Mouse (Mus musculus): ENCODE measurements around the gene Slc52a3. TPM values are rescaled to one million over a fixed set of nuclear protein-coding genes. Genes with fewer than 3 reads are reported as not detected.

Slc52a3 gene
- polyA plus RNA-seq, 1 experiment from 2014 or later: 4.7 TPM

- Histone ChIP-seq H3K4me3 (ENCODE audit: low read length) (no peak overlapping the region), H3K27me3 (ENCODE audit: control insufficient read depth, insufficient read depth, low read depth, low read length) (no peaks in the 10 kb centered on the region), H3K9me3 (ENCODE audit: control insufficient read depth, low read length) (no peaks in the 10 kb centered on the region), H3K4me2 (ENCODE audit: low read depth, low read length) (no peak overlapping the region), H3K27ac (ENCODE audit: low read length) (no peak overlapping the region), H3K4me1 (replicated peaks; ENCODE audit: control insufficient read depth, insufficient read depth, low read length) (peaks cover 6% of the 10 kb centered on the region; the same call in 1 of the 2 replicates), H3K9ac (ENCODE audit: low read length) (no peak overlapping the region), H3K36me3 (ENCODE audit: control insufficient read depth, insufficient read depth, low read length) (no peaks in the 10 kb centered on the region)
- no peak for ATAC-seq (ENCODE audit: low read depth)
- 54% methylated on average over 10 of the region's 10 CpGs for WGBS
These were observed 11.5 kb downstream of the Slc52a3 start for GRCm38 (mm10) chr2:152007783-152008182.

- 55% methylated on average over 15 of the region's 15 CpGs for WGBS
These were observed 12.9 kb downstream of the Slc52a3 start for GRCm38 (mm10) chr2:152009061-152009779.

GRCm38 (mm10) chr2:152010251-152010650 lies 13.9 kb downstream of the Slc52a3 start:
- H3K4me1 ChIP-seq (replicated peaks; ENCODE audit: control insufficient read depth, insufficient read depth, low read length): peaks cover 6% of the 10 kb centered on the region; the same call in 1 of the 2 replicates
- H3K27me3 ChIP-seq (ENCODE audit: control insufficient read depth, insufficient read depth, low read depth, low read length): no peaks in the 10 kb centered on the region
- no peaks in the 10 kb centered on the region for H3K36me3 ChIP-seq (ENCODE audit: control insufficient read depth, insufficient read depth, low read length)
- H3K27ac ChIP-seq (ENCODE audit: low read length): no peak overlapping the region
- H3K4me2 ChIP-seq (ENCODE audit: low read depth, low read length): no peak overlapping the region
- no peak overlapping the region for H3K9ac ChIP-seq (ENCODE audit: low read length)
- no peak overlapping the region for H3K4me3 ChIP-seq (ENCODE audit: low read length)
- no peaks in the 10 kb centered on the region for H3K9me3 ChIP-seq (ENCODE audit: control insufficient read depth, low read length)
- ATAC-seq (ENCODE audit: low read depth): no peak
- WGBS: 61% methylated on average over 9 of the region's 9 CpGs

More at GRCm38 (mm10) chr2:152009061-152009779, 12.9 kb downstream of the Slc52a3 start:
- H3K4me2 ChIP-seq (ENCODE audit: low read depth, low read length): no peak overlapping the region
- H3K27me3 ChIP-seq (ENCODE audit: control insufficient read depth, insufficient read depth, low read depth, low read length): no peaks in the 10 kb centered on the region
- no peak overlapping the region for H3K4me3 ChIP-seq (ENCODE audit: low read length)
- H3K9me3 ChIP-seq (ENCODE audit: control insufficient read depth, low read length): no peaks in the 10 kb centered on the region
- peaks cover 6% of the 10 kb centered on the region; the same call in 1 of the 2 replicates for H3K4me1 ChIP-seq (replicated peaks; ENCODE audit: control insufficient read depth, insufficient read depth, low read length)
- no peak overlapping the region for H3K9ac ChIP-seq (ENCODE audit: low read length)
- ATAC-seq (ENCODE audit: low read depth): peak; percentile 51
- H3K27ac ChIP-seq (ENCODE audit: low read length): no peak overlapping the region
- no peaks in the 10 kb centered on the region for H3K36me3 ChIP-seq (ENCODE audit: control insufficient read depth, insufficient read depth, low read length)

GRCm38 (mm10) chr2:152010661-152011060 lies 14.3 kb downstream of the Slc52a3 start:
- WGBS: 73% methylated on average over 7 of the region's 7 CpGs
- no peak overlapping the region for H3K9ac ChIP-seq (ENCODE audit: low read length)
- H3K9me3 ChIP-seq (ENCODE audit: control insufficient read depth, low read length): no peaks in the 10 kb centered on the region
- H3K4me3 ChIP-seq (ENCODE audit: low read length): no peak overlapping the region
- peaks cover 6% of the 10 kb centered on the region; the same call in 1 of the 2 replicates for H3K4me1 ChIP-seq (replicated peaks; ENCODE audit: control insufficient read depth, insufficient read depth, low read length)
- H3K27ac ChIP-seq (ENCODE audit: low read length): no peak overlapping the region
- H3K4me2 ChIP-seq (ENCODE audit: low read depth, low read length): no peak overlapping the region
- no peaks in the 10 kb centered on the region for H3K27me3 ChIP-seq (ENCODE audit: control insufficient read depth, insufficient read depth, low read depth, low read length)
- H3K36me3 ChIP-seq (ENCODE audit: control insufficient read depth, insufficient read depth, low read length): no peaks in the 10 kb centered on the region
- ATAC-seq (ENCODE audit: low read depth): no peak

GRCm38 (mm10) chr2:152011724-152012123 lies 15.4 kb downstream of the Slc52a3 start:
- Histone ChIP-seq H3K4me2 (ENCODE audit: low read depth, low read length) (no peak overlapping the region), H3K36me3 (ENCODE audit: control insufficient read depth, insufficient read depth, low read length) (no peaks in the 10 kb centered on the region), H3K27me3 (ENCODE audit: control insufficient read depth, insufficient read depth, low read depth, low read length) (no peaks in the 10 kb centered on the region), H3K4me3 (ENCODE audit: low read length) (no peak overlapping the region), H3K27ac (ENCODE audit: low read length) (peak overlapping the region; percentile 60), H3K9me3 (ENCODE audit: control insufficient read depth, low read length) (no peaks in the 10 kb centered on the region), H3K9ac (ENCODE audit: low read length) (no peak overlapping the region), H3K4me1 (replicated peaks; ENCODE audit: control insufficient read depth, insufficient read depth, low read length) (peaks cover 6% of the 10 kb centered on the region; the same call in 1 of the 2 replicates)
- peak; percentile 45; the same call in 1 of the 2 replicates for ATAC-seq (ENCODE audit: low read depth)
- 28% methylated on average over 2 of the region's 2 CpGs for whole genome bisulfite sequencing

- no peak overlapping the region for H3K4me3 ChIP-seq (ENCODE audit: low read length)
- no peaks in the 10 kb centered on the region for H3K9me3 ChIP-seq (ENCODE audit: control insufficient read depth, low read length)
- ATAC-seq (ENCODE audit: low read depth): peak; percentile 40
- no peak overlapping the region for H3K9ac ChIP-seq (ENCODE audit: low read length)
- peak overlapping the region; percentile 60 for H3K27ac ChIP-seq (ENCODE audit: low read length)
- no peaks in the 10 kb centered on the region for H3K27me3 ChIP-seq (ENCODE audit: control insufficient read depth, insufficient read depth, low read depth, low read length)
- no peak overlapping the region for H3K4me2 ChIP-seq (ENCODE audit: low read depth, low read length)
- WGBS: 56% methylated on average over 4 of the region's 4 CpGs
- peaks cover 6% of the 10 kb centered on the region; the same call in 1 of the 2 replicates for H3K4me1 ChIP-seq (replicated peaks; ENCODE audit: control insufficient read depth, insufficient read depth, low read length)
- H3K36me3 ChIP-seq (ENCODE audit: control insufficient read depth, insufficient read depth, low read length): no peaks in the 10 kb centered on the region
These were observed 15.9 kb downstream of the Slc52a3 start for GRCm38 (mm10) chr2:152012222-152012621.

- Histone ChIP-seq H3K4me1 (replicated peaks; ENCODE audit: control insufficient read depth, insufficient read depth, low read length) (peaks cover 6% of the 10 kb centered on the region; the same call in 1 of the 2 replicates), H3K36me3 (ENCODE audit: control insufficient read depth, insufficient read depth, low read length) (no peaks in the 10 kb centered on the region), H3K27ac (ENCODE audit: low read length) (no peak overlapping the region), H3K27me3 (ENCODE audit: control insufficient read depth, insufficient read depth, low read depth, low read length) (no peaks in the 10 kb centered on the region), H3K9ac (ENCODE audit: low read length) (no peak overlapping the region), H3K4me2 (ENCODE audit: low read depth, low read length) (no peak overlapping the region), H3K4me3 (ENCODE audit: low read length) (no peak overlapping the region), H3K9me3 (ENCODE audit: control insufficient read depth, low read length) (no peaks in the 10 kb centered on the region)
- no peak for ATAC-seq (ENCODE audit: low read depth)
- 62% methylated on average over 2 of the region's 2 CpGs for WGBS
These were observed 16.4 kb downstream of the Slc52a3 start for GRCm38 (mm10) chr2:152012701-152013100.

- Histone ChIP-seq H3K4me1 (replicated peaks; ENCODE audit: control insufficient read depth, insufficient read depth, low read length) (peaks cover 6% of the 10 kb centered on the region; the same call in 1 of the 2 replicates), H3K27me3 (ENCODE audit: control insufficient read depth, insufficient read depth, low read depth, low read length) (no peaks in the 10 kb centered on the region), H3K9me3 (ENCODE audit: control insufficient read depth, low read length) (no peaks in the 10 kb centered on the region), H3K4me2 (ENCODE audit: low read depth, low read length) (no peak overlapping the region), H3K36me3 (ENCODE audit: control insufficient read depth, insufficient read depth, low read length) (no peaks in the 10 kb centered on the region), H3K9ac (ENCODE audit: low read length) (no peak overlapping the region), H3K27ac (ENCODE audit: low read length) (no peak overlapping the region), H3K4me3 (ENCODE audit: low read length) (no peak overlapping the region)
- WGBS: 23% methylated on average over 4 of the region's 4 CpGs
- ATAC-seq (ENCODE audit: low read depth): no peak
These were observed 19.7 kb downstream of the Slc52a3 start for GRCm38 (mm10) chr2:152015997-152016396.

- no peak overlapping the region for H3K9ac ChIP-seq (ENCODE audit: low read length)
- H3K36me3 ChIP-seq (ENCODE audit: control insufficient read depth, insufficient read depth, low read length): no peaks in the 10 kb centered on the region
- H3K4me2 ChIP-seq (ENCODE audit: low read depth, low read length): no peak overlapping the region
- no peaks in the 10 kb centered on the region for H3K9me3 ChIP-seq (ENCODE audit: control insufficient read depth, low read length)
- no peak for ATAC-seq (ENCODE audit: low read depth)
- 71% methylated on average over 9 of the region's 9 CpGs for WGBS
- no peak overlapping the region for H3K27ac ChIP-seq (ENCODE audit: low read length)
- H3K4me3 ChIP-seq (ENCODE audit: low read length): no peak overlapping the region
- H3K4me1 ChIP-seq (replicated peaks; ENCODE audit: control insufficient read depth, insufficient read depth, low read length): peaks cover 5% of the 10 kb centered on the region; the same call in 1 of the 2 replicates
- no peaks in the 10 kb centered on the region for H3K27me3 ChIP-seq (ENCODE audit: control insufficient read depth, insufficient read depth, low read depth, low read length)
These were observed 20.4 kb downstream of the Slc52a3 start for GRCm38 (mm10) chr2:152016666-152017065.
